Mouse (Mus musculus) layer of hippocampus, postnatal 14 days (tissue): ENCODE data around the gene Nr2c1. TPM values are rescaled to one million over a fixed set of nuclear protein-coding genes. Genes with fewer than 3 reads are reported as not detected.

Experiments used
- DNase-seq, 2 experiments: peaks; one replicate each; pipeline ENCODE4 v3.0.0; 2021 to 2022; ENCODE audit warnings: low spot score in 2 of 2, mixed read lengths in 1 of 2
- total RNA-seq, 2 experiments: library from RNA; stranded (reverse); gene quantifications; 2 replicates each; pipeline ENCODE4 v1.2.3; 2021

Nr2c1 gene
- total RNA-seq, 2 experiments from 2014 or later, result 7.7 to 9.0 TPM

DNA sequence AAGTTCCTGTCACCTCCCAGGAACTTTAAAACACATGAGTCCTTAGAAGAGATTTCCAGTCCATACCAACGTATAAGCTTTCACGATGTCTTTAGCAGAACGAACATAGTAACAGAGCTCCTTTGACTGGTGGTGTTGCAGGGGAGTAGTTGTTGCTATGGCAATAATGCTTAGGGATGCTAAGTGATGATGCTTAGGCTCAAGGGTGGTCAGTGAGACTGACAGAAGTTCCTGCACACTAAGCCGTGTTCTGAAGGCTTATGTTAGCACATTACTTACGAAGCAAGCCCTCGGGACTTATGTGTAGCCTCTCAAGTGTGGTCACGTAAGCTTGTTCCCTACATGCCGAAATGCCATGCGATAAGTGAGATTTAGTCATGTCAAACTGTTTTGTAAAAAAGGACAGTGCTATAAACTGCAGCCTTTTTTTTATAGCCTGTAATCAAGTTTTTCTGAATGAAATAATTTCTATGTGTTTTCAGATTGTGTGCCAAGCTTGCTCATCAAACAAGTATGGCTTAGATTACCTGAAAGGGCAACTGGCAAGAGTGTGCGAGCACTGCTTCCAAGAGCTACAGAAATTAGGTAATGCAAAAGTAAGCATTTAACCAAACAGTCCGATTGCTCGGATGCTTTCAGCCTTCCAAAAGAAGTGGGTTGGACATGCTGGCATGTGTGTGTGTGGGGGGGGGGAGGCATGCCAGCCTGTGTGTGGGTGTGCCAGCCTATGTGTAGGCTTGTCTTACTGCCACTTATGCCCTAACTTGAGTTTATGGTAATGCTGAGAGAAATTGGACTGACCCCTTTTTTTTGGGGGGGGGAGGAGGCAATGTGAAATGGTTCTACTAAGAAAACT is 13.1 kb upstream of the Nr2c1 start:
- DNase-seq, result peak in 1 of 2 experiments; percentile 22

DNA sequence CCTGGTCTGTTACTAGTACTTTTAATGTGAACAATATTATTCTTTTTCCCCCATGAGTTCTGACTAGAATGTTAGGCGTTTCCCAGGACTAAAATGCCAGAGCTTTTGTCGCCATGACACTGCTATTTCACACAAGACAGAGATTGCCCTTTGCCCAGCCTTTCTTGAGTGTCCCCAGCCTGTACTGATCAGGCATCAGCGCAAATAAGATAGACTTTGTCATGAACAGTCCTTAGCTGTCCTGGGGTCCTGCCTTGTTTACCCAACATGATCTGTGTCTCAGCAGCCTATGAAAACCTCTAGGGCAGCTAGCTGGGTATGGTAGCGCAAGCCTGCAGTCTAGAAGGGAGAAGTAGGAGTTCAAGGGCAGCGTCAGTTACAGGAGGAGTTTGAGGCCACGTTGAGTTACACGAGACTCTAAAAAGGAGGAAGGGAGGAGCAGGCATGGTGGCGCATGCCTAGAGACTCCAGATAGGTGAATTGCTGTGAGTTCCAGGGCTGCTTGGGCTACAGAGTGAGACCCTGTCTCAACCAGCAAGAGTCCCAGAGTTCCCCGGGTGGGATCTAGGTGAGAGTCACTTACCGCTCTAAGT is 8.8 kb upstream of the Nr2c1 start:
- no peak for DNase-seq

GRCm38 (mm10) chr10:94140227-94140931 is 7.4 kb upstream of the Nr2c1 start:
- DNase-seq, result no peak

GRCm38 (mm10) chr10:94142427-94142826 is 5.4 kb upstream of the Nr2c1 start:
- DNase-seq, result no peak

DNA sequence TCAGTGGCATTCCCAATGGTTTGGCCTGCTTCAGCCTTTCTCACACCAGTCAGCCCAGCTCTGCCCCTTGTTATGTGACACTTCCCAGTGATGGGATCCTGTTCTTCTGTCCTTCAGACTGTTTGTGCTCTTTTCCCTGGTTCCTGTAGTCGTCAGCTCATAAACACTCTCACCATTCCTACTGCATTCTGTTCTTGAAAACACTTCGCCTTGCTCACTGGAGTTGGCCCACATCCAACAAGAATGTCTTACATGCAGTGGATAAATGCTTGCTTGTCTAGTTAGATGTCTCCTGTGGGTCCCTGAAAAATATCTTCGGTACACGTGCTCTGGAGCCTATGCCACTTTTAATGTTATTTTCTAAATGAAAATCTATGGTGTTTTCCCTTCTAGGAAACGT is 3.2 kb upstream of the Nr2c1 start:
- DNase-seq, result no peak

GRCm38 (mm10) chr10:94147391-94147755 is 450 bp upstream of the Nr2c1 start:
- no peak for DNase-seq

GRCm38 (mm10) chr10:94151488-94151887 is 3.7 kb downstream of the Nr2c1 start:
- DNase-seq, result no peak

GRCm38 (mm10) chr10:94153841-94154240 is 6.0 kb downstream of the Nr2c1 start:
- no peak for DNase-seq

GRCm38 (mm10) chr10:94158962-94159361 is 11.1 kb downstream of the Nr2c1 start:
- DNase-seq, result no peak

DNA sequence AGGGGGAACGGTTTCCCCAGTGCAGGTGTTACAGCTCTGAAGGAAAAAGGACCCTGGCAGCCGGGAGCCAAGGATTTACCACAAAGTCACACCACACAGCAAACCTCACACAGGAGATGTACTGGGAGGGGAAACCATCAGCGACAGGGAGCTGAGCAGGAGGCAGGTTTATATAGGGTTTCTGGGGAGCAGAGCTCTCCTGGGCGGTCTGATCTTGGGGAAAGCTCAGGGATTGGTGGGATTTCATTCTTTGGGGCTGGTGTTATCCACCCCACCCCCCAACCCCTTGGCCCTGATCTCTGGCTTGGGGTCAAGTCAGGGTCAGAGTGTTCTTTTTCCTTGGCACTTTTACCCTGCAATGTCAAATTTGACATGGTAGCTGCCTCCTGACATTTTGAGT is 11.6 kb downstream of the Nr2c1 start:
- no peak for DNase-seq

- DNase-seq, result no peak
Observed at GRCm38 (mm10) chr10:94161051-94161765, 13.4 kb downstream of the Nr2c1 start.

DNA sequence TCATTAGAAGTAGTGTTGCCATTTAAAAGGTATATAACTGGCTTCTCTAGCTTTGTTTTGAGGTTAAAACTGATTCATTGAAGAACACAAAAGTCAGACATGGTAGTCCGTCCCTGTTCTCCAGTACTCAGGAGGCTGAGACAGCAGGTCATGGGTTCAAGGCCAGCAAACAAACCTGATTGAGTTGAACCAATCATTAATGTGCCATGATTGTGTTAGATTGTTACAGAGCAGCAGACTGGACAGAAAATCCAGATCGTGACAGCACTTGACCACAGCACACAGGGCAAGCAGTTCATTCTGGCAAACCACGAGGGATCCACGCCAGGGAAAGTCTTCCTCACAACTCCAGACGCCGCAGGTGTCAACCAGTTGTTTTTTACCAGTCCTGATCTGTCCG is 14.2 kb downstream of the Nr2c1 start:
- no peak for DNase-seq

DNA sequence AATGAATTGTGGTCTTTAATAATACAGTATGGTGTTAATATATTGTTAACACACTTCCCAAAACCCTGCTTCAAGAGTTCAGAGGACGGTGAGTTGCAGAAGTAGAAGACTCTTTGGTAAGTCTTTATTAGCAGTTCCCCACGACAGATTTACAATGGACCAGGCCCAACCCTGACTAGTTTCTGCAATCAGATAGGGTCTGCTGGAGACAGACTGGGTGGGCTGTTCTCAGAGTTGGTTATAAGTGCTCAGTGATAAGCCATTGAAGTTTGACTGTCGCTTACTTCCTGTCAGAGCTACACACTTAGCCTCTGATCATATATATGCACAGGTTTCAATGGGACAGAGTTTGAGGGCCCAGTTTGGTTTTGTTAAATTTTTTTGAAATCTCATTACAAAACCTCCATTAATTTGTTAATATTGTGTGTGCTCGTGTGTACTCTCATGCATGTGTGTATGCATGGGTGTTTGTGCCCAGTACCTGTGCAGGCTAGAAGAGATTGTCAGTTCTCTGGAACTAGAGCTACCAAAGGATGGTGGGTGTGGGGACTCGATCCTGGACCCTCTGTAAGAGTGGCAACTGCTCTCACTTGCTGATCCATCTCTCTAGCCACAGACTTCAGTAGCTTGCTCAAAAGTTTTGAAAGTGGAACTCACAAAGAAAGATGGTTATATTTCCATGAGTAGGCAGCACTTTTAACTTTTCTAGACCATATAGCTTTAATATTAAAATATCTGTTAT is 16.5 kb downstream of the Nr2c1 start:
- DNase-seq, result no peak

- no peak for DNase-seq
Observed at GRCm38 (mm10) chr10:94165426-94165825, 17.6 kb downstream of the Nr2c1 start.

- DNase-seq, result no peak
Observed at GRCm38 (mm10) chr10:94167051-94167750, 19.4 kb downstream of the Nr2c1 start.

GRCm38 (mm10) chr10:94171440-94172130 is 23.8 kb downstream of the Nr2c1 start:
- DNase-seq, result no peak

- no peak for DNase-seq
Observed at GRCm38 (mm10) chr10:94172137-94172536, 24.3 kb downstream of the Nr2c1 start.

GRCm38 (mm10) chr10:94172706-94173105 is 24.9 kb downstream of the Nr2c1 start:
- no peak for DNase-seq

DNA sequence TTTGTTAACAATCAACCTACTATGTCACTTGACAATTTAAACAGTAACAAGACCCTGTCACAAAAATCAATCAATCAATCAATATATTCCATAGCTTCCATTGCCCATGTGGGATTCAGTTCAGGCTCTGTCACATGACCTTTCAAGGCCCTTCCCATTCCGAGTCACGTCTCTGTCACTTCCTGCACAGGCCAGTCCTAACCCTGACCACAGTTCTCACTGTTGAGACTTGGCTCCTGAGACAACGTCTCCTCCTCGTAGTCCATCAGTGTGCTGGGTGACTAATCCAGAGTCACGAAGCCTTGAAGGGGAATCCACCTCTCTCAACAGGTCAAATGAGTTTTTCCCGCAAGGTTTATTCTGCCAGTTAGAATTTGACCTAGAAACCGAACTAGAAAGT is 26.8 kb downstream of the Nr2c1 start:
- DNase-seq, result no peak

DNA sequence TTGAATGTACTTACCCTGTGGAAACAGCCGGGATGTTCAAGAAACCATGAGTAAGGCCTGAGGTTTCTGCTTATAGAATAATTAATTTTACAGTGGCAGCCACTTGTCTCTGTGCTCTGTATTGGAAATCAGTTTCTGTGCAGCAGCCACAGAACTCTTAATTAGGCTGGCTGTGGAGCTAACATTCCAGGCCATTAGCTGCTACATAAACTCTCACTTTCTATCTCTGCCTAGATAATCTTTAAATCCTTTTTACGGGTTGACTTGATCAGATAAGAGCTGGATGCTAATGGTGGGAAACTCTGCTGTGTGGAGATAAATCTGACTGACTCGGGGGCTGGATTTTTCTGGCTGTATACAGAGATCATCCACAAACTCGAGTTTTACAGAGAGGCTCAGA is 35.4 kb downstream of the Nr2c1 start:
- no peak for DNase-seq
